Comparison of ENCODE assay signal across 7 mouse cellular contexts in genomic region chr4:150746430-150746923, GRCm38 (mm10).
DNase-seq lines count a peak whose midpoint lies in the region; ATAC-seq and TF ChIP-seq lines count a peak whose summit lies in the region.

No protein-coding gene starts in this region.

- no peak for TF ChIP-seq POLR2A in lung, adult 2 months (IDR thresholded peaks at IDR 0.05; ENCODE audit: borderline replicate concordance, extremely low read depth, low read depth, low read length)

- H3K4me2 ChIP-seq in lung, embryonic 15.5 days: peak overlapping the region; percentile 7; the same call in 1 of the 2 replicates
- no peak overlapping the region for H3K4me2 ChIP-seq in limb, embryonic 13.5 days (replicated peaks)
- no peak overlapping the region for H3K4me2 ChIP-seq in stomach, embryonic 16.5 days (ENCODE audit: low read depth, low read length)

- DNase-seq in lung, adult 2 months: no peak
- no peak for DNase-seq in hindbrain, embryonic 10.5 days (ENCODE audit: low spot score)
- DNase-seq in urinary bladder, adult 18-20 months (ENCODE audit: low spot score in 2 of 2): no peak
- DNase-seq in layer of hippocampus, adult 9-11 months: no peak

- no peak for ATAC-seq in lung, embryonic 15.5 days (ENCODE audit: borderline replicate concordance, extremely low read depth, low FRiP score, low TSS enrichment)
- no peak for ATAC-seq in limb, embryonic 13.5 days (ENCODE audit: low FRiP score, low read depth)
- ATAC-seq in stomach, embryonic 16.5 days (ENCODE audit: insufficient read depth, low FRiP score): no peak

- TF ChIP-seq CTCF in lung, adult 2 months (IDR thresholded peaks at IDR 0.05; ENCODE audit: insufficient read depth, low read length): no peak

- H3K4me3 ChIP-seq in lung, embryonic 15.5 days: no peak overlapping the region
- no peak overlapping the region for H3K4me3 ChIP-seq in lung, adult 2 months (replicated peaks; ENCODE audit: extremely low read depth, low read depth, low read length)
- no peak overlapping the region for H3K4me3 ChIP-seq in hindbrain, embryonic 10.5 days
- H3K4me3 ChIP-seq in limb, embryonic 13.5 days: no peak overlapping the region
- H3K4me3 ChIP-seq in stomach, embryonic 16.5 days (replicated peaks; ENCODE audit: low read length): no peak overlapping the region

- peak overlapping the region; percentile 84 for H3K27ac ChIP-seq in lung, embryonic 15.5 days
- peak overlapping the region; percentile 84 for H3K27ac ChIP-seq in hindbrain, embryonic 10.5 days
- H3K27ac ChIP-seq in limb, embryonic 13.5 days: peak overlapping the region; percentile 28; the same call in 1 of the 2 replicates
- peak overlapping the region; percentile 82 for H3K27ac ChIP-seq in stomach, embryonic 16.5 days (ENCODE audit: low read length)

- H3K9me3 ChIP-seq in lung, embryonic 15.5 days: no peaks in the 10 kb centered on the region
- H3K9me3 ChIP-seq in hindbrain, embryonic 10.5 days: no peaks in the 10 kb centered on the region
- H3K9me3 ChIP-seq in limb, embryonic 13.5 days: no peaks in the 10 kb centered on the region
- no peaks in the 10 kb centered on the region for H3K9me3 ChIP-seq in stomach, embryonic 16.5 days (replicated peaks; ENCODE audit: control insufficient read depth, low read length)

- 0 out of 2 replicates have a peak overlapping the region, but pooled peaks have one; percentile 4 for H3K9ac ChIP-seq in lung, embryonic 15.5 days
- H3K9ac ChIP-seq in limb, embryonic 13.5 days: no peak overlapping the region
- peak overlapping the region; percentile 6 for H3K9ac ChIP-seq in stomach, embryonic 16.5 days (ENCODE audit: low read length)

- no peaks in the 10 kb centered on the region for H3K27me3 ChIP-seq in lung, embryonic 15.5 days
- H3K27me3 ChIP-seq in hindbrain, embryonic 10.5 days (ENCODE audit: insufficient read depth, poor library complexity, severe bottlenecking): no peaks in the 10 kb centered on the region
- H3K27me3 ChIP-seq in limb, embryonic 13.5 days: no peaks in the 10 kb centered on the region
- H3K27me3 ChIP-seq in stomach, embryonic 16.5 days (ENCODE audit: control insufficient read depth, insufficient read depth, low read length): no peaks in the 10 kb centered on the region

- 43% methylated on average over 13 of the region's 13 CpGs for WGBS in lung, embryonic 15.5 days
- WGBS in lung, adult 2 months: 63% methylated on average over 13 of the region's 13 CpGs
- WGBS in hindbrain, embryonic 10.5 days: 90% methylated on average over 13 of the region's 13 CpGs
- 81% methylated on average over 13 of the region's 13 CpGs for WGBS in limb, embryonic 13.5 days
- WGBS in stomach, embryonic 16.5 days: 63% methylated on average over 13 of the region's 13 CpGs

- H3K36me3 ChIP-seq in lung, embryonic 15.5 days: no peaks in the 10 kb centered on the region
- no peaks in the 10 kb centered on the region for H3K36me3 ChIP-seq in hindbrain, embryonic 10.5 days
- no peaks in the 10 kb centered on the region for H3K36me3 ChIP-seq in limb, embryonic 13.5 days
- no peaks in the 10 kb centered on the region for H3K36me3 ChIP-seq in stomach, embryonic 16.5 days (ENCODE audit: control insufficient read depth, insufficient read depth, low read length)

- peaks cover 60% of the 10 kb centered on the region for H3K4me1 ChIP-seq in lung, embryonic 15.5 days
- H3K4me1 ChIP-seq in lung, adult 2 months (ENCODE audit: control insufficient read depth, insufficient read depth, low read length): peaks cover 5% of the 10 kb centered on the region; the same call in 1 of the 2 replicates
- H3K4me1 ChIP-seq in hindbrain, embryonic 10.5 days (replicated peaks): peaks cover 56% of the 10 kb centered on the region
- H3K4me1 ChIP-seq in limb, embryonic 13.5 days: peaks cover 42% of the 10 kb centered on the region
- H3K4me1 ChIP-seq in stomach, embryonic 16.5 days (ENCODE audit: control insufficient read depth, insufficient read depth, low read length): peaks cover 30% of the 10 kb centered on the region

Comparison
In these comparisons a context has a peak if more than half of its experiments do, and no peak if none do; other contexts are left out.
1. H3K27ac ChIP-seq: peak in every context shown above with its lines; median percentile 84 in lung, embryonic 15.5 days; 84 in hindbrain, embryonic 10.5 days; 82 in stomach, embryonic 16.5 days; 28 in limb, embryonic 13.5 days.